Mouse (Mus musculus) brain, embryonic 14.5 days (tissue): ENCODE results near the gene Clcn2. TPM values are rescaled to one million over a fixed set of nuclear protein-coding genes. Genes with fewer than 3 reads are reported as not detected.

Source experiments
- DNase-seq: peaks from one replicate; pipeline ENCODE4 v3.0.0-alpha.2; 2011; ENCODE audit warnings: low read depth
- CTCF ChIP-seq: fragments of 200-500 bp; IDR thresholded peaks from 2 replicates; pipeline ENCODE4 v1.5.1; 2012; ENCODE audit warnings: inconsistent platforms, mild to moderate bottlenecking, moderate library complexity, borderline replicate concordance; ENCODE audit not compliant: insufficient read depth, insufficient read length; ENCODE audit errors: extremely low read depth
- POLR2A ChIP-seq: fragments of 200-500 bp; IDR thresholded peaks from 2 replicates; pipeline ENCODE4 v1.6.1; 2012; ENCODE audit warnings: mild to moderate bottlenecking, inconsistent platforms, borderline replicate concordance; ENCODE audit not compliant: poor library complexity, insufficient read depth, insufficient read length, severe bottlenecking; ENCODE audit errors: extremely low read depth
- polyA plus RNA-seq: library from polyadenylated mRNA; depleted of rRNA; stranded (reverse); fragments of >200 nt; gene quantifications from 2 replicates; pipeline ENCODE4 v1.2.3, GENCODE M21; 2012; rRNA removed

Clcn2 gene
- 80.4 and 100 TPM in 2 replicates for polyA plus RNA-seq

DNA sequence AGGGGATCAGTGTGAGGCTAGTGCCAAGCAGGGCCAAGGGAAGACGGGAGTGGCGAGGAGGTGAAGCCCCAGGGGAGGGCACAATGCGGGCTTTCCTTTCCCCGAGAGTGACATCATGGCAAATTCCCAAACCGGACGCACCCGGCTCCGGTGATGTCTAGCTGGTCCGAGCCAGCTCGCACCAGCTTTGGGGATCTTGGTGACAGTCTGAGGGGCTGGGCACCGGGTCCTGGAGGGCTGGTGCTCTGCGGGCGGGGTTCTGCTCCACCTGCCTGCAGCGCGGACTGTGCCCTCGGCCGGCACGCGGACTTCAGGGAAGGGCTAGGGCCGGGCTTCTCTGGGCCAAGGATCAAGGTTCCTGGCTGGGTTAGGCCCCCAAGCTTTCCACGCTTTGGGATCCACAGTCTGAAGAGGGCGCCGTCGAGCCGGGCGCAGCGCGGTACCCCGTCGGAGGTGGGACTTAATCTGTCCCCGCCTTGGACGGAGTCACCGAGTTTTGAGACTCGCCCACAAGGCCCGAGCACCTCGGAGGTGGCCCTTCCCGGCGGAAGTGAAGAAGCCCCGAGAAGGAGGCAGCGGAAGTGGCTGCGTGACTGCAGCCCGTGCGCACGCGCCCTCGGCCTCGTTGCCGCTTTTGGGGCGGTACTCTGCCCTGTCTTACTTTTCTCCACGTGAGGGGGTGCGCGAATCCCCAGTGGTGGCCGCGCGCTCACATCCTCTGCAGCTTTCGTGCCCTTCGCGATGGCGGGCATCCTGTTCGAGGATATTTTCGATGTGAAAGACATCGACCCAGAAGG, at the start of gene Clcn2, which contains the start of gene Polr2h:
Gene Clcn2 (minus strand): TSS at position 566 of the 797 bp plus-strand sequence.
Gene Polr2h (plus strand): TSS at position 485 of the 797 bp plus-strand sequence.
- peak; percentile 54 for TF ChIP-seq CTCF
- peak; percentile 61; the same call in 1 of the 2 replicates for TF ChIP-seq POLR2A

GRCm38 (mm10) chr16:20765244-20765643, 47.7 kb upstream of the Clcn2 start:
- TF ChIP-seq CTCF (peak; percentile 61), POLR2A (no peak)
- peak; percentile 51 for DNase-seq

More for the DNA sequence above, at the start of gene Clcn2, which contains the start of gene Polr2h:
- DNase-seq: peak; percentile 98

- peak; percentile 36; the same call in 1 of the 2 replicates for TF ChIP-seq CTCF
- TF ChIP-seq POLR2A: no peak
- peak; percentile 57 for DNase-seq
Measured at GRCm38 (mm10) chr16:20761681-20762080, 44.1 kb upstream of the Clcn2 start.

DNA sequence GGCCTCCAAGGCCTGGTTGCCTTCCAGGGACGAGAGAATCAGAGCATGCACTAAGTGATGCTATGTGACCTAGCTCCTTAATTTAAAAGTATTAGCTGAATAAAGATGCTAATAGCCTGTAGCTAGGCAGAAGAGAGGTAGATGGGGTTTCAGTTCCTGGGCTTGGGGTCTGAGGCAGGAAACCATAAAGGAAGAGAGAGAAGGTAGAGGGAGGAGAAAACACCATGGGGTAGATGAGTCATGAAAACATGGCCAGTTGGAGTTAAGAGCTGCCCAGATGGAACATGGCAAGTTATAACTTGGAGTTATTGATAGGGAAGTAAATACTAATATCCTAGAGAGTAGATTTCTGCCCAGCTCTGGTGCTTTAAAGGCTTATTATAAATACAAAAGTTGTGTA, 39.8 kb upstream of the Clcn2 start:
- no peak for DNase-seq
- TF ChIP-seq CTCF (no peak), POLR2A (no peak)

- DNase-seq: no peak
- TF ChIP-seq POLR2A: no peak
- no peak for TF ChIP-seq CTCF
Measured at GRCm38 (mm10) chr16:20756052-20756451, 38.5 kb upstream of the Clcn2 start.

GRCm38 (mm10) chr16:20750518-20750917, 33.0 kb upstream of the Clcn2 start:
- DNase-seq: peak; percentile 7
- TF ChIP-seq POLR2A (no peak), CTCF (no peak)

DNA sequence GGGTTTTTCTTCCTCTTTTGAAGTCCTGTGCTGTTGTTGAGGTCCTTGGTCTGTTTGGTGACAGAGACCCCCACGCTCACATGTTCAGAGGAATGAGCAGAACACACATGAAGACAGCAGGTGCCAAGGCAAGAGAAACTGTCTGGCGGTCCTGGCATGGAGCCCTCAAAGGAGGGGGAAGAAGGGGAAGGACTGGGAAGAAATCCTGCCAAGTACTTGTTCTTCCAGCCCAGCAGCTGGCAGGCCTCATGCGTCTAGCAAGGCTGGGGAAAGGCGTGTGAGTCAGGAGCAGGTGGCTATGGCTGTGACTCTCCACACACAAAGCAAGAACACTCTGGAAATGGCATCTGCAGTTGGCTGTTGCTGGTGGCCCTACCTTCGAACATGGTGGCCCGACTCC, 29.1 kb upstream of the Clcn2 start:
- TF ChIP-seq CTCF (no peak), POLR2A (no peak)
- peak; percentile 92 for DNase-seq

DNA sequence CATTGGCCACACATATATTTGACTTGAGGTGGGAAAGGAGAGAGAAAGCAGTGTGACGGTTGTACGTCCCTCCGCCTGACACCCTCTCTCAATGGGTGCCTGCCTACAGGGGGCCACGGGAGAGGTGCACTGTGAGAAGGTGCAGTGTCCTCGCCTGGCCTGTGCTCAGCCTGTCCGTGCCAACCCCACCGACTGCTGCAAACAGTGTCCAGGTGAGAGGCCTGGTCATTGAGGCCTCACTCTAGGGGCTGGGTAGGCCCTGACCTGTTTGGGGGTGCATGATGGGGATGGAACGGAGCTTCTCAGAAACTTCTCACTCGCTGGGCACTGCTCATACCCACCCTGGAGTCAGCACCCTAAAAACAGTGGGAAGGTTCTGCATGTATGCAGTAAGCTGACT, 22.3 kb upstream of the Clcn2 start:
- TF ChIP-seq CTCF (no peak), POLR2A (no peak)

GRCm38 (mm10) chr16:20736823-20737222, 19.3 kb upstream of the Clcn2 start:
- TF ChIP-seq POLR2A (no peak), CTCF (no peak)

More for the DNA sequence above, 22.3 kb upstream of the Clcn2 start:
- DNase-seq: no peak

GRCm38 (mm10) chr16:20736168-20736567, 18.6 kb upstream of the Clcn2 start:
- no peak for DNase-seq
- TF ChIP-seq CTCF (no peak), POLR2A (no peak)

More at GRCm38 (mm10) chr16:20736823-20737222, 19.3 kb upstream of the Clcn2 start:
- no peak for DNase-seq

GRCm38 (mm10) chr16:20735651-20736050, 18.1 kb upstream of the Clcn2 start:
- TF ChIP-seq CTCF: no peak
- TF ChIP-seq POLR2A: no peak
- DNase-seq: no peak
